Mouse (Mus musculus): ENCODE data around the gene Setd3. TPM values are rescaled to one million over a fixed set of nuclear protein-coding genes. Genes with fewer than 3 reads are reported as not detected.
"Not testable (repeated sequence)": the region's sequence is repeated elsewhere in the genome, so short reads cannot be mapped to it uniquely, and the experiment has no call there.

The Setd3 gene
- polyA plus RNA-seq, 1 experiment from 2014 or later, result 49.1 TPM

DNA sequence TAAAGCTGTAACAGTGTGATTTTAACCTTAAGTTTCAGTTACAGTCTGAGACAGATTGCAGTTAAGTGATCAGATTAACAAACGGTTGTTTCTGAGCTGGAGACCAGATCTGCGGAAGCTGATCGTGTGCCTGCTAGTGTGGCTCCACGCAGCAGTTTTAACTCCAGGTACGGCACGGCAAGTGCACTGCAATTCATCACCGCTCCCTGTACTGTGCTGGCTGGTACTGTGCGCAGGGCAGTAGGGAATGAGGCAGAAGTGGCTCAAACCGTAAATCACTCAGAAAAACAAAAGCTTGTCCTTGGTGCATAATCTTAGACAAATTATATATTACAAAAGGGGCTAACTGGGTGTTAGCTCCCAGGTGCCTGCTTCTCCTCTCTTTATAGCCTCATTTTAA is 59.2 kb downstream of the Setd3 start:
- Histone ChIP-seq H3K9me3 (ENCODE audit: control insufficient read depth) (no peaks in the 10 kb centered on the region), H3K36me3 (ENCODE audit: control insufficient read depth, insufficient read depth) (peaks cover 23% of the 10 kb centered on the region), H3K27ac (ENCODE audit: low read depth, low read length) (peak overlapping the region; percentile 21; the same call in 1 of the 2 replicates), H3K4me3 (ENCODE audit: low read depth, low read length) (no peak overlapping the region), H3K4me2 (replicated peaks; ENCODE audit: low read depth) (no peak overlapping the region), H3K9ac (ENCODE audit: low read depth, low read length) (no peak overlapping the region), H3K4me1 (replicated peaks; ENCODE audit: control insufficient read depth, insufficient read depth, low read length) (no peaks in the 10 kb centered on the region), H3K27me3 (replicated peaks; ENCODE audit: control insufficient read depth, insufficient read depth, low read length) (no peaks in the 10 kb centered on the region)
- WGBS, result 44% methylated on average over 9 of the region's 9 CpGs
- no peak for TF ChIP-seq CTCF (IDR thresholded peaks at IDR 0.05; ENCODE audit: low read depth)
- no peak for ATAC-seq

DNA sequence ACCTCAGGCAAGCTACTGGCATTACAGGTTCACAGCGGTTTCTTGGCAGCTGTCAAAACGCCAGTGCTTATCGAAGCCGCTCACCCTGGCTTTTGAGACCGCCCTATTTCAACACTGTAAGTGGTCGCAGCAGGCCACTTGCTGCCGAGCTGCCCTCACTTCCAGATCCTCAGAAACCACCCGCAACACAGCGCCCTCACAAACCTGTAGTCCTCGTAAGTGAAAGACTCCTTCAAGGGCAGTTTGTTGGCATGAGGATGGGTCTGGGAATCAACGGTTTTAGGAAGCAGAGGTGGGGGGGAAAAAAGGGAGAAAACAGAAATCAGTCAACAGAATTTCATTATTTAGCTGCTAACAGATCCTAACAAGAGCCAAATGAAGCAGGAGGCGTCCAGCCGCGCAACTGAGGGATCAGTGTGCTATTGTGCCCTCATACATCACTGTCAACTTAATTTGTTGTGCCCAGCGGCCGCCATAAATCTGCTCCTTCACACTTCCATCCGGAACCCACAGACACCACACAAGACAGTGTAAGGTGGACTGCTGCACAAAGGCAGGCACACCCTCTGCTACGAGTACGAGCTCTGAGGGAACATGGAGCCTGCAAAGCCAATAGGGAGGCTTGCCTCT is 60.1 kb downstream of the Setd3 start:
- 77% methylated on average over 19 of the region's 19 CpGs for WGBS
- no peak overlapping the region for H3K4me3 ChIP-seq (ENCODE audit: low read depth, low read length)
- H3K27ac ChIP-seq (ENCODE audit: low read depth, low read length), result no peak overlapping the region
- ATAC-seq, result no peak
- no peaks in the 10 kb centered on the region for H3K9me3 ChIP-seq (ENCODE audit: control insufficient read depth)
- no peak for TF ChIP-seq CTCF (IDR thresholded peaks at IDR 0.05; ENCODE audit: low read depth)
- H3K36me3 ChIP-seq (ENCODE audit: control insufficient read depth, insufficient read depth), result peaks cover 28% of the 10 kb centered on the region
- no peaks in the 10 kb centered on the region for H3K27me3 ChIP-seq (replicated peaks; ENCODE audit: control insufficient read depth, insufficient read depth, low read length)
- H3K4me1 ChIP-seq (replicated peaks; ENCODE audit: control insufficient read depth, insufficient read depth, low read length), result no peaks in the 10 kb centered on the region
- H3K4me2 ChIP-seq (replicated peaks; ENCODE audit: low read depth), result no peak overlapping the region
- H3K9ac ChIP-seq (ENCODE audit: low read depth, low read length), result no peak overlapping the region

DNA sequence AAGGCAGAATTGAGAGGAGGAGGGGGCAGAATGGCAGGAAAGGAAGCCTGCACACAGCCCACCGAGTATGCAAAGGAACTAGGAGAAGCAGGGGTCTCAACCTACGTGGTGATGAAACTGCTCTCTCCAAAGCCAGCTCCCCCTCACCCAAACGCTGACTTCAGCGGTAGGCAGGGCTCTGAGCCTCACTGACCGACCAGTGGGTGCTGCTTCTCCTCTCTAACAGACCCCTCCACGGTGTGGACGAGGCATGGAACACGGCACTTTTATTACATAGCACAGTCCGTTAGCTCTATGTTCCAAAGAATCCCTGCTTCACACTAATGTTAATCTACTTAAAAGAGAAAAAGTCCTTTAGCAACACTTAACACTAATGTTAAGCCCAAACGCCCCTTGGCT is 60.6 kb downstream of the Setd3 start:
- H3K9me3 ChIP-seq (ENCODE audit: control insufficient read depth), result no peaks in the 10 kb centered on the region
- ATAC-seq, result no peak
- no peak overlapping the region for H3K4me3 ChIP-seq (ENCODE audit: low read depth, low read length)
- H3K4me2 ChIP-seq (replicated peaks; ENCODE audit: low read depth), result no peak overlapping the region
- no peak overlapping the region for H3K9ac ChIP-seq (ENCODE audit: low read depth, low read length)
- TF ChIP-seq CTCF (IDR thresholded peaks at IDR 0.05; ENCODE audit: low read depth), result no peak
- no peaks in the 10 kb centered on the region for H3K4me1 ChIP-seq (replicated peaks; ENCODE audit: control insufficient read depth, insufficient read depth, low read length)
- peaks cover 25% of the 10 kb centered on the region for H3K36me3 ChIP-seq (ENCODE audit: control insufficient read depth, insufficient read depth)
- no peaks in the 10 kb centered on the region for H3K27me3 ChIP-seq (replicated peaks; ENCODE audit: control insufficient read depth, insufficient read depth, low read length)
- 83% methylated on average over 10 of the region's 10 CpGs for WGBS
- no peak overlapping the region for H3K27ac ChIP-seq (ENCODE audit: low read depth, low read length)

- Histone ChIP-seq H3K36me3 (ENCODE audit: control insufficient read depth, insufficient read depth) (peaks cover 33% of the 10 kb centered on the region), H3K27ac (ENCODE audit: low read depth, low read length) (peak overlapping the region; percentile 65), H3K9me3 (ENCODE audit: control insufficient read depth) (no peaks in the 10 kb centered on the region), H3K4me3 (ENCODE audit: low read depth, low read length) (no peak overlapping the region), H3K27me3 (replicated peaks; ENCODE audit: control insufficient read depth, insufficient read depth, low read length) (no peaks in the 10 kb centered on the region), H3K9ac (ENCODE audit: low read depth, low read length) (no peak overlapping the region), H3K4me2 (replicated peaks; ENCODE audit: low read depth) (peak overlapping the region; percentile 44), H3K4me1 (replicated peaks; ENCODE audit: control insufficient read depth, insufficient read depth, low read length) (no peaks in the 10 kb centered on the region)
- TF ChIP-seq CTCF (IDR thresholded peaks at IDR 0.05; ENCODE audit: low read depth), result no peak
- 49% methylated on average over 12 of the region's 12 CpGs for WGBS
- ATAC-seq, result peak; percentile 44
Measured at GRCm38 (mm10) chr12:108111191-108111590, 67.9 kb downstream of the Setd3 start.

DNA sequence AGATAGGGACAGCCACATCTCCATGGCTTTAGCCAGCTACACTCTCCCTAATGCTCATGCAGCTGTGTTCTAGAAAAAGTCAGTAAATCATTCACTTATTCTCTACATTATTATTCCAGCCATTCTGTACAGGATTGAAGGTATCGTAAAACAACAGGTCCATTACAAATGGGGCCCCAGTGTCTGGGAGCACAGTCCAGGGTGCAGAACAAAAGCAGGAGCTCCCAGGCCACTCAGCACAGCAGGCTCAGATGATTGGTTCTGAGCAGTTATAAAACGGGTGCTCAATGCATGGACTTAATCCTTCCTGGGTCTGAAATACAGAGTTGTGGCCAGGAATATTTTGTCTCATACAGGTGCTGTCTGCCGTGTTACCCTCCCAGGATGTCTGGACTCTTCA is 68.4 kb downstream of the Setd3 start:
- peak overlapping the region; percentile 44; the same call in 1 of the 2 replicates for H3K4me2 ChIP-seq (replicated peaks; ENCODE audit: low read depth)
- H3K27me3 ChIP-seq (replicated peaks; ENCODE audit: control insufficient read depth, insufficient read depth, low read length), result no peaks in the 10 kb centered on the region
- no peak overlapping the region for H3K9ac ChIP-seq (ENCODE audit: low read depth, low read length)
- no peaks in the 10 kb centered on the region for H3K9me3 ChIP-seq (ENCODE audit: control insufficient read depth)
- 39% methylated on average over 3 of the region's 3 CpGs for WGBS
- no peak for TF ChIP-seq CTCF (IDR thresholded peaks at IDR 0.05; ENCODE audit: low read depth)
- peak overlapping the region; percentile 65 for H3K27ac ChIP-seq (ENCODE audit: low read depth, low read length)
- peaks cover 33% of the 10 kb centered on the region for H3K36me3 ChIP-seq (ENCODE audit: control insufficient read depth, insufficient read depth)
- peak; percentile 98 for ATAC-seq
- no peaks in the 10 kb centered on the region for H3K4me1 ChIP-seq (replicated peaks; ENCODE audit: control insufficient read depth, insufficient read depth, low read length)
- no peak overlapping the region for H3K4me3 ChIP-seq (ENCODE audit: low read depth, low read length)

DNA sequence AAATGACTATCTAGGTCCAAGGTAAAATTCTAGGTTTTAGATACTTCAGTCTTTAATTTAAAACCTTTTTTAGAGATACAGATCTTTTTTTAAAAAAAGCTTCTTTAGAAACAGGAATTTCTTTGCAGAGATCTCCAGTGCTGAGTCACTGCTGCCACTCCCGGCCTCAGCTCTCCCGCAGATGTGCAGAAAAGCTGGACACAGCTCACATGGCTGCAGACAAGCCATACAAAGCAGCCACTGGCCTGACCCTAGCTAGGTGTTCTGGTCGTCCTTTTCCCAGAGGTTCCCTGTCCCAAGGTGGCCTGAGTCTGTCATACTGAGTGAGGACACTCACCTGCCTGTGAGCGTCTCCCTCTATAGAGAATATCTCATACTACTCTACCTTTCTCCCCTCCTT is 69.4 kb downstream of the Setd3 start:
- ATAC-seq, result no peak
- WGBS, result 39% methylated on average over 4 of the region's 4 CpGs
- H3K27ac ChIP-seq (ENCODE audit: low read depth, low read length), result peak overlapping the region; percentile 65
- H3K9ac ChIP-seq (ENCODE audit: low read depth, low read length), result no peak overlapping the region
- H3K4me1 ChIP-seq (replicated peaks; ENCODE audit: control insufficient read depth, insufficient read depth, low read length), result no peaks in the 10 kb centered on the region
- no peaks in the 10 kb centered on the region for H3K9me3 ChIP-seq (ENCODE audit: control insufficient read depth)
- no peaks in the 10 kb centered on the region for H3K27me3 ChIP-seq (replicated peaks; ENCODE audit: control insufficient read depth, insufficient read depth, low read length)
- TF ChIP-seq CTCF (IDR thresholded peaks at IDR 0.05; ENCODE audit: low read depth), result no peak
- H3K36me3 ChIP-seq (ENCODE audit: control insufficient read depth, insufficient read depth), result peaks cover 35% of the 10 kb centered on the region
- no peak overlapping the region for H3K4me2 ChIP-seq (replicated peaks; ENCODE audit: low read depth)
- H3K4me3 ChIP-seq (ENCODE audit: low read depth, low read length), result no peak overlapping the region

DNA sequence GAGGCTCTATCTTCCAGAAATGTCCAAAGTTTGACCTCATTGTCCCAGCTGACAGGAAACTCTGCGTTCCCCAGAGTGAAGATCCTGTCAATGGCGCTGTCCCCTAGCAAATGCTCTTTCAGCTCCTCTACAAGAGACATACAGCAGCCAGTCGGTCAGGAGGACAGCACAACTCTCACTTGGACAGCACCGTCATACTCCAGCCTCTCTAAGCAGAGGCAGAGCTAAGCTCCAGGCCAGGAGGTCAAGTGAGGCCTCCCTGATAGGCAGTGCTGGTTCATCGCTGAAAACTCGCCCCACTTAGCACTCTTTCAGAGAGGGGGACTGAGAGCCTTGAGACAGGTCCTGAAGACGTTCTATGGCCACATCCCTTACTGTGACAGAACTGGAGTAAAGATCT is 70.5 kb downstream of the Setd3 start:
- H3K9ac ChIP-seq (ENCODE audit: low read depth, low read length); H3K27me3 ChIP-seq (replicated peaks; ENCODE audit: control insufficient read depth, insufficient read depth, low read length); H3K9me3 ChIP-seq (ENCODE audit: control insufficient read depth); ATAC-seq; H3K4me3 ChIP-seq (ENCODE audit: low read depth, low read length); H3K4me1 ChIP-seq (replicated peaks; ENCODE audit: control insufficient read depth, insufficient read depth, low read length); H3K4me2 ChIP-seq (replicated peaks; ENCODE audit: low read depth): not testable (repeated sequence)
- 57% methylated on average over 7 of the region's 7 CpGs for WGBS
- H3K36me3 ChIP-seq (ENCODE audit: control insufficient read depth, insufficient read depth), result peaks cover 30% of the 10 kb centered on the region
- H3K27ac ChIP-seq (ENCODE audit: low read depth, low read length), result peak overlapping the region; percentile 21; the same call in 1 of the 2 replicates

All from intestine, postnatal 0 days (tissue).